Mouse (Mus musculus) embryonic facial prominence, embryonic 13.5 days (tissue): ENCODE results near the gene 4921539E11Rik. TPM values are rescaled to one million over a fixed set of nuclear protein-coding genes. Genes with fewer than 3 reads are reported as not detected.

Source experiments
- ATAC-seq: fragments of 200-750 bp; cut with Nextera tagmentation; 2 replicates; pipeline ENCODE4 v1.8.0; 2017; ENCODE audit warnings: low read depth; ENCODE audit not compliant: insufficient number of reproducible peaks, insufficient read depth, low FRiP score, low TSS enrichment
- H3K27ac ChIP-seq: fragments of 300-500 bp; sonication (generic); 2 replicates; pipeline ENCODE4 v1.5.1; 2015; ENCODE audit warnings: moderate library complexity, mild to moderate bottlenecking, inconsistent platforms
- H3K27me3 ChIP-seq: fragments of 300-500 bp; sonication (generic); 2 replicates; pipeline ENCODE4 v1.6.1; 2015; ENCODE audit warnings: mild to moderate bottlenecking, inconsistent platforms
- H3K36me3 ChIP-seq: fragments of 300-500 bp; sonication (generic); 2 replicates; pipeline ENCODE4 v1.6.1; 2015; ENCODE audit warnings: mild to moderate bottlenecking, inconsistent platforms
- H3K4me1 ChIP-seq: fragments of 300-500 bp; sonication (generic); 2 replicates; pipeline ENCODE4 v1.6.1; 2015; ENCODE audit warnings: inconsistent platforms
- H3K4me2 ChIP-seq: fragments of 300-500 bp; sonication (generic); 2 replicates; pipeline ENCODE4 v1.6.1; 2015; ENCODE audit warnings: moderate library complexity, mild to moderate bottlenecking, inconsistent platforms
- H3K4me3 ChIP-seq: fragments of 300-500 bp; sonication (generic); 2 replicates; pipeline ENCODE4 v1.5.1; 2015; ENCODE audit warnings: mild to moderate bottlenecking, inconsistent platforms
- H3K9ac ChIP-seq: fragments of 300-500 bp; sonication (generic); 2 replicates; pipeline ENCODE4 v1.6.1; 2015; ENCODE audit warnings: mild to moderate bottlenecking, inconsistent platforms
- H3K9me3 ChIP-seq: fragments of 300-500 bp; sonication (generic); 2 replicates; pipeline ENCODE4 v1.6.1; 2016; ENCODE audit warnings: inconsistent platforms
- WGBS: fragments of 180-500 bp; shearing (Covaris S2); methylation state at CpG from one replicate; pipeline ENCODE4 v1.1.7; 2015; ENCODE audit warnings: mixed read lengths; 5-methylcytosine and 5-hydroxymethylcytosine counted together
- polyA plus RNA-seq: library from polyadenylated mRNA; unstranded; fragments of >200 nt; fragmentation: Nextera tagmentation; extraction: Ambion mirVana; gene quantifications from 2 replicates; pipeline ENCODE4 v1.2.1, GENCODE M21; 2015

The 4921539E11Rik gene
- polyA plus RNA-seq, 1 experiment from 2014 or later = not detected

DNA sequence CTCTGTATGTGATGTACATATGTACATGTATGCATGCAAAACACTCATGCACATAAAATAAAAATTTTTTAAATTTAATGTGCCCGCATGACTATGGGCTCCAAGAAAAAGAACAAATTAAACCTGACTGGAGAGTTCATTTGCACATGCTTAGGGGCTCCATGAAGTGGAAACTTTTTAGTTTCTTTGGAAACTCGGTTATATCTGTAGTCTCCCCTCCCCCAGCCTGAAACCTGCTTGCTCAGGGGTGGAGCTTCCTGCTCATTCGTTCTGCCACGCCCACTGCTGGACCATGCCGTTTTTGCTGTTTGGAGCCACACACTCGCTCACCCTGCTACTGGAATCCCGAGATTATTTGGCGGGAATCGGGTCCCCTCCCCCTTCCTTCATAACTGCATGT, 67.8 kb downstream of the 4921539E11Rik start:
- H3K9ac ChIP-seq = no peak overlapping the region
- WGBS = 30% methylated on average over 9 of the region's 9 CpGs
- no peaks in the 10 kb centered on the region for H3K27me3 ChIP-seq
- no peak for ATAC-seq
- no peaks in the 10 kb centered on the region for H3K36me3 ChIP-seq
- H3K9me3 ChIP-seq = no peaks in the 10 kb centered on the region
- H3K4me1 ChIP-seq = peaks cover 21% of the 10 kb centered on the region
- peak overlapping the region; percentile 24; the same call in 1 of the 2 replicates for H3K4me2 ChIP-seq
- H3K27ac ChIP-seq = no peak overlapping the region
- H3K4me3 ChIP-seq = no peak overlapping the region

DNA sequence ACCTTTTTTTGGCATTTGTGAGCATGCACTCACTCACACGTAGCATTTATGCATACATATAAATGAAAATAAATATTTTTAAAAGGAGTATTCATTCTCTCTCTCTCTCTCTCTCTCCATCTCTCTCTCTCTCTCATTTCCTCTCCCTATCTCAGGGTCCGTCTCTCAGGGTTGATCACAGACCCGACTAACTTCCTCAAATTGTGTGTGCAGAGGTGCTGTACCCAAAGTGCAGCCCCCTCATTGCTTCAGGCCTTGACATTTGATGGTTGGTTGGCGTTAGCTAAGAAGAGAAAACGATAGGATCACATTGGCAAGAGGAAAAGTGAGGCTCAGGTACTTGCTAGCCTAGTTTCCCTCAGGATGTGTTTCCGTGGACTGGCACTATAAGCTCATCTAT, 68.9 kb downstream of the 4921539E11Rik start:
- Histone ChIP-seq H3K4me2 (no peak overlapping the region), H3K9ac (no peak overlapping the region), H3K27me3 (no peaks in the 10 kb centered on the region), H3K4me3 (no peak overlapping the region), H3K4me1 (peaks cover 21% of the 10 kb centered on the region), H3K36me3 (no peaks in the 10 kb centered on the region), H3K9me3 (no peaks in the 10 kb centered on the region), H3K27ac (no peak overlapping the region)
- 62% methylated on average over 6 of the region's 6 CpGs for WGBS
- ATAC-seq = no peak

DNA sequence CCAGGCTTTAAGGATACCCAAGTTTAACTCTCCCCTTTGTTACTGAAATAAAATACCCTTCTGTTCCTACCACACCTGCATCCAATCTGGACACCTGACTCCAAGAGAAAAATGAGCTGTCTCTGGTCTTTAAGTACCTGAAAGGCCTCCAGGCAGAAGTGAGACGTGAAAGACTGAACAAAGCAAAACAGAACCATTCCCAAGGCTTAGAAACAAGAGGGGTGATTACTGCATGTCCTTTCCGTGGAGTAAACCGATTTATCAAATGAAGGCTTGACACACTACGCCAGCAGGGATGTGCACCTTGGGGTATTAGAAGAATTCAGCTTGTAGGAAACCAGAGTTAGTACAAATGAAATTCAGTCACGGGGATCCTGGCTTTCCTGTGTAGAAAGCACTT, 71.7 kb downstream of the 4921539E11Rik start:
- H3K27me3 ChIP-seq = no peaks in the 10 kb centered on the region
- peaks cover 27% of the 10 kb centered on the region for H3K4me1 ChIP-seq
- H3K9ac ChIP-seq = no peak overlapping the region
- H3K4me2 ChIP-seq = no peak overlapping the region
- peak overlapping the region; percentile 80 for H3K27ac ChIP-seq
- no peak overlapping the region for H3K4me3 ChIP-seq
- H3K36me3 ChIP-seq = no peaks in the 10 kb centered on the region
- ATAC-seq = peak; percentile 8; the same call in 1 of the 2 replicates
- no peaks in the 10 kb centered on the region for H3K9me3 ChIP-seq
- WGBS = 17% methylated on average over 5 of the region's 5 CpGs

DNA sequence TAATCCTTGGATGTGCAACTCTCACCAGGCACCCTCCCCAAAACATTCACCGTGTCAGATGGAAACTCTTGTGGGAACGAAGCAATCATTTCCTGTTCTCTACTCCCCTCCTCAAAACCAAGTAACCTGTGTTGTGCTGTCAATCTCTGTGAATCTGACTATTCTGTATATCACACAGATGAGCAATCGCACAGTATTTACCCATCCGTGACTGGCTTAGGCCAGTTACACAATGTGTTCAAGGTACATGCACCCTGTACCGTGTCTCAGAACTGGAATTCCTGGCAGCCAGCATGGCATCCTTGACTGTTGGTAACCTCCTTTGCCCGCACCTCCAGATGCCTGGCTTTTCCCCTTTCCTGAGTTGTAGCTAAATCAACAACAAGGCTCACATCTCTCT, 74.6 kb downstream of the 4921539E11Rik start:
- WGBS = 75% methylated on average over 6 of the region's 6 CpGs

DNA sequence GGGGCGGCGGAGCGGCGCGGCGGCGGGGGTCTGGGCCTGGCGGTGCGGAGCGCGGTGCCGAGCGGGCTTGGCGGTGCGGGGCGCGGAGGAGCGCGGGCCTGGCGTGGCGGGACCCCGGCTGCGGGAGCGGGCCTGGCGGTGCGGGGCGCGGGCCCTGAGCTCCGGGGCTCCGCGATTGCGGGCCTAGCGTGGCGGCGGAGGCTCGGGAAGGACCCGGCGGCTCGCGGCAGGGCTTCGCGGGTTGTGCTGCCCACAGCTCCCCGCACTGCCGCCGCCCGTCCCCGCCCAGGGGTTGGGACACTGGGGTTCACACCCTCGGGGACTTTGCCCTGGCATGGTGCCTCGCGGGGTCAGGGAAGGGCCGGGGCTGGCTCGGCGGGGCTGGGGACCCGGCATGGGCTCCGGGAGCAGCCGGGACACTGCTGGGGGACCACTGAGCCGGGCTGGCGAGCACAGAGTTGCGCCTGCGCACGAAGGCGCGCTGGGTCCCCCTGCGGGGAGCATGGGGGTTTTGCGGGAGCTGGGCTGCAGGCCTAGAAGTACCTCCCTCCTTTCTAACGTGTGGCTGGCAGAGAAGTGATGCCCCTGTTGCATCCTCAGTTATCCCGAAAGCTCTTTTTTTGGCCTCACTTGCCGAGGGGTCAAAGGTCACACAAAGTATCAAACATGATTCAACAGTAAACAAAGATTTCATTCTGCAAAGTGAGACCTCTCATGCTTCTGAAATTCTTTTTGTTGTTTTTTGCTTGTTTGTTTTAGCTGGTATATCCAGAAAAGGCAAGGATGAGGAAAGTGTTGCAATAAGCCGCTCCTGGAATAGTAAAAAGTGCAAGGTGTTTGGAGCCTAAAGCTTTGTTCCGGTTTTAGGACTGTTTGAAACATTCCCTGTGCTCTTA, 75.5 kb downstream of the 4921539E11Rik start, which contains the start of gene Slc35d1:
Slc35d1 (minus strand) TSS at position 240 of the 896 bp plus-strand sequence.
- Histone ChIP-seq H3K27me3 (no peaks in the 10 kb centered on the region), H3K4me1 (peaks cover 29% of the 10 kb centered on the region), H3K9me3 (no peaks in the 10 kb centered on the region), H3K9ac (peak within 1 kb of the TSS; percentile 98), H3K4me2 (peak within 1 kb of the TSS; percentile 72), H3K27ac (peak within 1 kb of the TSS; percentile 99), H3K4me3 (peak within 1 kb of the TSS; percentile 92), H3K36me3 (peaks cover 8% of the 10 kb centered on the region; the same call in 1 of the 2 replicates)
- WGBS = 3% methylated on average over 70 of the region's 70 CpGs
- ATAC-seq = peak; percentile 91

More for the DNA sequence above, 74.6 kb downstream of the 4921539E11Rik start:
- no peaks in the 10 kb centered on the region for H3K27me3 ChIP-seq
- H3K9me3 ChIP-seq = no peaks in the 10 kb centered on the region
- H3K4me2 ChIP-seq = no peak overlapping the region
- no peak for ATAC-seq
- peaks cover 33% of the 10 kb centered on the region for H3K4me1 ChIP-seq
- no peak overlapping the region for H3K9ac ChIP-seq
- H3K4me3 ChIP-seq = no peak overlapping the region
- peaks cover 3% of the 10 kb centered on the region; the same call in 1 of the 2 replicates for H3K36me3 ChIP-seq
- no peak overlapping the region for H3K27ac ChIP-seq

DNA sequence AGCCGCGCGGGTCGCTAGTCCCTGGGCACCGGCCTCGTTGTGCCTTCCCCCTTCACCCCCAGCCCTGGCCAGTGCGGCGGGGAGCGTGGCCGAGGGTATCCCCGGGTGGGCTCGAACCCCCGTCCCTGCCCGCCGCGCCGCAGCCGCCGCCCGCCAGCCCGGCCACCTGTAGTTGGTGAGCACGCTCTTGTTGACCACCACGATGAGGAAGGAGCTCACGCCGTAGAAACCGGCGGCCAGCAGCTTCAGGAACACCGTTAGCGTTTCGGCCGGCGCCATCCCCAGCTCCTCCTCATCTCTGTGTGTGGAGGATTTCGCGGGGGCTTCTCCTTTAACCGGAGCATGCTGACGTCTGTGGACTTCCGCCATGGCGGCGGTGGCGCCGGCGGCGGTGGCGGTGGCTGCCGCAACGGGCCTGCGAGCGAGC, 76.2 kb downstream of the 4921539E11Rik start:
- peak; percentile 68 for ATAC-seq
- H3K9ac ChIP-seq = peak overlapping the region; percentile 98
- peak overlapping the region; percentile 92 for H3K4me3 ChIP-seq
- H3K27me3 ChIP-seq = no peaks in the 10 kb centered on the region
- peaks cover 12% of the 10 kb centered on the region for H3K36me3 ChIP-seq
- peak overlapping the region; percentile 72 for H3K4me2 ChIP-seq
- peaks cover 29% of the 10 kb centered on the region for H3K4me1 ChIP-seq
- WGBS = 0% methylated on average over 48 of the region's 48 CpGs
- no peaks in the 10 kb centered on the region for H3K9me3 ChIP-seq
- peak overlapping the region; percentile 99 for H3K27ac ChIP-seq

DNA sequence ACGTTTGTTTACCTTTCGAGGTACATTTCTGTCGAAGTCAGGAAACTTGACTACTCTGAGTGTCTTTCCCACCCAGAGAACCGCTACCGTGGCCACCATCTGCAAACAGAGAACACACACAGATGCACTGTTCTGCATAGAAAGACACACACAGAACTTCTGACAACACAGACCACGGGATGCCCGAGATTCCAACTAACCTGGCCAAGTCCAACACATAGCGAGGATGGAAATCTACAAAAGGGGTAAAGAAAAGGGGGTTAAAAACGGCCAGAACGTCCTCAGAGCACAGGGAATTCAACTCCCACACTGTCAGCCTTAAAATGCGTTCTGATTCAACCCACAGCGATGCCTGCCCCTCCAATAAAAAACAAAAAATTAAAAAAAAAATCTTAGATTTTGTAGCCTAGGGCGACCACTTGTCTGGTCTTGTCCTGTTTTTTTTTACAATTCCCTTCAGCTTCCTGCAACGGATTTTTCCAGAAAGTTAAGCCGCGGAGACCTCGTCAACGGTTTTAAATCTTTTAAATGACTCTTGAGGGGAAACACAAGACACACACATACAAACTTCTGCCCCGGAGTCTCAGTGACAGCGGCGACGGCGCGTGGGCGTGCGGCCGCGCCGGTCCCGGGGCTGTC, 76.7 kb downstream of the 4921539E11Rik start:
- Histone ChIP-seq H3K9me3 (no peaks in the 10 kb centered on the region), H3K27me3 (no peaks in the 10 kb centered on the region), H3K4me2 (peak overlapping the region; percentile 72), H3K36me3 (peaks cover 17% of the 10 kb centered on the region), H3K9ac (peak overlapping the region; percentile 98), H3K4me1 (peaks cover 26% of the 10 kb centered on the region), H3K27ac (peak overlapping the region; percentile 99), H3K4me3 (peak overlapping the region; percentile 92)
- 1% methylated on average over 30 of the region's 30 CpGs for WGBS
- no peak for ATAC-seq

DNA sequence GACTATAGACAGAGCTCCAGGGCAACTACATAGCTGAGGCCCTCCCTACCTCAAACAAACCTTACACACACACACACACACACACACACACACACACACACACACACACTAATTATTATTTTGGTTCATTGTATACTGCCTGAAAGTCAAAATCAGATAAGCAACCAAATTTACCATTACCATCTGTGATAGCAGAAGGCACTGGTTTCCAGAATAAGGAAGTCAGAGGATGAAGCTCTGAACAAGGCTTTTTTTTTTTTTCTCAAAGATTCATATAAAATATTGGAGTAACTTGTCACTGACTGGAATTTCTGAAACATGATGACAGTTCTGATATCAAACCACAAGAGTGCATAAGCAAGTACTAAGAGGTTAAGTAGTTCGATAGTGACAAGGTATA, 82.1 kb downstream of the 4921539E11Rik start:
- peaks cover 61% of the 10 kb centered on the region for H3K36me3 ChIP-seq

DNA sequence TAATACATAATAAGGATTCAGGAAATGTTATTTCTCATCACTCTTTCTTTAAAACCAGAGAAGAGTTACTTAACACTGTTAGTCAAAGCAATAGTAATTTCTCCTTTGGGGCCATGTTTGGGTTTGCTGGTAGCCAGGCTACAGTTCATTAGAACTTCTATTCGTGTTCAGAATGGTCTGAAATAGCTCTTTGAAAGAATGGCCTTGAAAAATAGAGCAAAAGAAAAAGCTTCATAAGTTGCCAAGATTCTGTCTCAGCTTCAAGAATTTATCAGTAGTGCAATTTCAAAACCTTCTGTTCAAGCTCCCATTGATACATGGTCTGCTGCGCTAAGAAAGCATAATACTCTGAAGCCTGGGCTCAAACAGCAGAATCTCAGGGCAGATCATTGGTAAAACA, 87.0 kb downstream of the 4921539E11Rik start:
- H3K27me3 ChIP-seq = no peaks in the 10 kb centered on the region
- no peak for ATAC-seq
- no peak overlapping the region for H3K4me2 ChIP-seq
- no peak overlapping the region for H3K27ac ChIP-seq
- H3K4me3 ChIP-seq = no peak overlapping the region
- no peaks in the 10 kb centered on the region for H3K4me1 ChIP-seq
- no peak overlapping the region for H3K9ac ChIP-seq
- H3K36me3 ChIP-seq = peaks cover 77% of the 10 kb centered on the region
- no peaks in the 10 kb centered on the region for H3K9me3 ChIP-seq
- 92% methylated on average over 2 of the region's 2 CpGs for WGBS

More for the DNA sequence above, 82.1 kb downstream of the 4921539E11Rik start:
- Histone ChIP-seq H3K27me3 (no peaks in the 10 kb centered on the region), H3K9ac (no peak overlapping the region), H3K27ac (no peak overlapping the region), H3K4me1 (peaks cover 8% of the 10 kb centered on the region), H3K4me3 (no peak overlapping the region), H3K9me3 (no peaks in the 10 kb centered on the region), H3K4me2 (no peak overlapping the region)
- ATAC-seq = no peak
- WGBS = 78% methylated on average over 1 of the region's 1 CpGs

DNA sequence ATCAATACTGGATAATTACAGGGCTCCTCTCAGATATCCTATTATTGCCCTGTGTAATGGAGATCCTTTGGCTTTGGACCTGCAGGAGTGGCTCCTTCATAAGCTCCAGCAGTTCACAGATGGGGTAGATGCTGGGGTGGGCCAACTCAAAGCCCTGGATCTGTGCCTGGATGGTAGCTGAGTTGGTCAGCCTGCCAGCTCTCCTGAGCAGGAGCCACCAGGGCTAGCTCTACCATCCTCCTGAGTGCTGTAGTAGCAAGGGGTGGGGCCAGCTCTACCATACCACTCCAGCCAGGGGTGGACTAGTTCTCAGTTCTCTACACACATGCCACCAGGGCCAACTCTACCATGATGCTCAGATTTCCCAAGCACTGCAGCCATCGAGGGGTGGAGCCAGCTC, 90.6 kb downstream of the 4921539E11Rik start:
- Histone ChIP-seq H3K36me3 (peaks cover 72% of the 10 kb centered on the region), H3K9ac (no peak overlapping the region), H3K4me3 (no peak overlapping the region), H3K4me1 (no peaks in the 10 kb centered on the region), H3K27me3 (no peaks in the 10 kb centered on the region), H3K4me2 (no peak overlapping the region), H3K9me3 (no peaks in the 10 kb centered on the region), H3K27ac (no peak overlapping the region)
- ATAC-seq = no peak
- 90% methylated on average over 1 of the region's 1 CpGs for WGBS

DNA sequence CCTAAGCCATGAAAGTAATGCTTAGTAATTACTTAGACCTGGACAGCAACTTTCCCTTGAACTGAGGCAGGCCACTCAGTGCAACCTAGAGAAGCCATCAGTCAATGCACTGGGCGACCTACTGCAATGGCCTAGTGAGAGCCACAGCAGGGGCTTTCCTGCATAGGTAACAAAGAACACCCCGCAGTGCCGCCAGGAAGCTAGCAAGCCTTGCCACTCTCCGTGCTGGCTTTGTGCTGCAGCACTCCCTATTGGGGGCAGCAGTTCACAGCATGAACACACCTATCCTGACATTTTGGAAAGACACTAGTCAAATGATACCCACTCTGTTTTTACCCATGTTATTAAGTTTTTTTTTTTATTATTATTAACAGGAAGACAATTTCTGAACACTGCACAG, 91.6 kb downstream of the 4921539E11Rik start:
- Histone ChIP-seq H3K27ac (no peak overlapping the region), H3K4me1 (no peaks in the 10 kb centered on the region), H3K9ac (no peak overlapping the region), H3K9me3 (no peaks in the 10 kb centered on the region), H3K4me3 (no peak overlapping the region), H3K27me3 (no peaks in the 10 kb centered on the region), H3K36me3 (peaks cover 71% of the 10 kb centered on the region), H3K4me2 (no peak overlapping the region)
- ATAC-seq = no peak
- WGBS = 63% methylated on average over 4 of the region's 4 CpGs
